Mouse (Mus musculus) erythroblast, embryonic 14.5 days (primary cell): ENCODE data around the gene Epb41l1.

Source experiments
- GATA1 ChIP-seq: IDR thresholded peaks from 2 replicates; pipeline ENCODE4 v1.6.1; 2012; ENCODE audit warnings: low read length, inconsistent platforms, mixed read lengths
- TAL1 ChIP-seq: IDR thresholded peaks from 3 replicates; pipeline ENCODE4 v1.6.1; 2012; ENCODE audit warnings: low read length, inconsistent platforms, mixed read lengths

DNA sequence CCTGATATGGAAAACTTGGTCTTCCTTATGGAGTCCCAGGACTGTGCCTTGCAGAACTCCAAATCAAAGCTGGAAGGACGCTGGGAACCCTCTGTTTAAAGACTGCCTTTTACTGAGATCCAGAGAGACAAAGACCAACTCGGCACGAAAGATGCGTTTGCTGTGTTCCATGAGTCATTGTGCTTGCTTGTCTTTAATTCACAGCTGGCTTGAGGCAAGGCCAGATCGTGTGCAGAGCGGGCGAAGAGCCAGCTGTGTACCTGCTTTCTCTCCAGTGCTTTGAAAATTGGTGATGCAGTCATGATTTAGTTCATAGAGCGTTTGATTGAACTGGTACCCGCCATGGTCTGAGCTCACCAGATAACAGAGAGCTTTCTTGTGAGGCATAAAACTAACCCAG lies 94.4 kb downstream of the Epb41l1 start:
- TF ChIP-seq GATA1 = no peak
- TF ChIP-seq TAL1 = no peak
